Comparison of ENCODE assay signal across 10 mouse cellular contexts in genomic region chr19:41850021-41850718, GRCm38 (mm10). TPM values are rescaled to one million over a fixed set of nuclear protein-coding genes. Genes with fewer than 3 reads are reported as not detected.
A peak's percentile ranks its signal among the peaks of the same experiment; 100 is the strongest.
DNase-seq lines count a peak whose midpoint lies in the region; ATAC-seq lines count a peak whose summit lies in the region.
"Had no signal": no experiment of that assay in that cellular context is flagged by ENCODE, and none has a peak within 500 bp of the region (broad histone marks: within the 10 kb centered on the region; RNA-seq: fewer than 3 reads in every experiment).

No protein-coding gene starts in this region.

- no peaks in the 10 kb centered on the region for H3K27me3 ChIP-seq in kidney, embryonic 16.5 days (ENCODE audit: insufficient read depth, low read length)
- H3K27me3 ChIP-seq in forebrain, embryonic 11.5 days (ENCODE audit: control insufficient read depth, insufficient read depth, low read length), result no peaks in the 10 kb centered on the region
- H3K27me3 ChIP-seq in limb, embryonic 10.5 days (ENCODE audit: low read depth, poor library complexity, severe bottlenecking), result peaks cover 17% of the 10 kb centered on the region
- no peaks in the 10 kb centered on the region for H3K27me3 ChIP-seq in neural tube, embryonic 14.5 days (ENCODE audit: control insufficient read depth, insufficient read depth, low read length)

- no peaks in the 10 kb centered on the region for H3K36me3 ChIP-seq in kidney, embryonic 16.5 days (ENCODE audit: insufficient read depth, low read length)
- no peaks in the 10 kb centered on the region for H3K36me3 ChIP-seq in forebrain, embryonic 11.5 days (ENCODE audit: control insufficient read depth, insufficient read depth, low read length)
- H3K36me3 ChIP-seq in limb, embryonic 10.5 days, result no peaks in the 10 kb centered on the region
- no peaks in the 10 kb centered on the region for H3K36me3 ChIP-seq in neural tube, embryonic 14.5 days (ENCODE audit: control insufficient read depth, insufficient read depth, low read length)

- no peak for ATAC-seq in kidney, embryonic 16.5 days (ENCODE audit: low FRiP score, low TSS enrichment)
- ATAC-seq in forebrain, embryonic 11.5 days (replicated peaks; ENCODE audit: low FRiP score), result no peak
- ATAC-seq in neural tube, embryonic 14.5 days (ENCODE audit: low read depth), result no peak

- H3K9me3 ChIP-seq in kidney, embryonic 16.5 days (ENCODE audit: low read length), result no peaks in the 10 kb centered on the region
- H3K9me3 ChIP-seq in forebrain, embryonic 11.5 days (ENCODE audit: control insufficient read depth, low read length), result no peaks in the 10 kb centered on the region
- no peaks in the 10 kb centered on the region for H3K9me3 ChIP-seq in limb, embryonic 10.5 days (replicated peaks)
- no peaks in the 10 kb centered on the region for H3K9me3 ChIP-seq in neural tube, embryonic 14.5 days (ENCODE audit: control insufficient read depth, low read length)

- no peak overlapping the region for H3K4me3 ChIP-seq in kidney, embryonic 16.5 days (ENCODE audit: low read length)
- H3K4me3 ChIP-seq in forebrain, embryonic 11.5 days (ENCODE audit: low read depth, low read length), result no peak overlapping the region
- no peak overlapping the region for H3K4me3 ChIP-seq in limb, embryonic 10.5 days
- no peak overlapping the region for H3K4me3 ChIP-seq in neural tube, embryonic 14.5 days (ENCODE audit: low read depth, low read length)
- H3K4me3 ChIP-seq: layer of hippocampus, adult 2 months had no signal

- H3K9ac ChIP-seq in kidney, embryonic 16.5 days (replicated peaks; ENCODE audit: low read length), result peak overlapping the region; percentile 46; the same call in 1 of the 2 replicates
- no peak overlapping the region; the same call in 1 of the 2 replicates for H3K9ac ChIP-seq in forebrain, embryonic 11.5 days (ENCODE audit: low read length)
- H3K9ac ChIP-seq in neural tube, embryonic 14.5 days (replicated peaks; ENCODE audit: low read depth, low read length), result no peak overlapping the region

- DNase-seq in kidney, adult 9 months, result no peak
- no peak for DNase-seq in forebrain, embryonic 11.5 days (ENCODE audit: low spot score)
- DNase-seq in limb, embryonic 10.5 days (ENCODE audit: low spot score), result no peak
- no peak for DNase-seq in heart, adult 11 months
- DNase-seq in heart, postnatal 36 days, result no peak
- no peak for DNase-seq in right cerebral cortex, postnatal 14 days

- peaks cover 29% of the 10 kb centered on the region for H3K4me1 ChIP-seq in kidney, embryonic 16.5 days (ENCODE audit: insufficient read depth, low read length)
- peaks cover 26% of the 10 kb centered on the region; the same call in 1 of the 2 replicates for H3K4me1 ChIP-seq in forebrain, embryonic 11.5 days (replicated peaks; ENCODE audit: control insufficient read depth, insufficient read depth, low read length)
- H3K4me1 ChIP-seq in limb, embryonic 10.5 days, result peaks cover 34% of the 10 kb centered on the region
- H3K4me1 ChIP-seq in neural tube, embryonic 14.5 days (ENCODE audit: control insufficient read depth, insufficient read depth, low read length), result peaks cover 25% of the 10 kb centered on the region

- 21% methylated on average over 6 of the region's 6 CpGs for WGBS in kidney, embryonic 16.5 days
- 7% methylated on average over 6 of the region's 6 CpGs for WGBS in forebrain, embryonic 11.5 days
- WGBS in limb, embryonic 10.5 days, result 46% methylated on average over 6 of the region's 6 CpGs
- 11% methylated on average over 6 of the region's 6 CpGs for WGBS in neural tube, embryonic 14.5 days

- intact Hi-C loops in heart, postnatal 36 days (cut with DNase I), result no loop called here

- peak overlapping the region; percentile 92 for H3K27ac ChIP-seq in kidney, embryonic 16.5 days (ENCODE audit: low read length)
- peak overlapping the region; percentile 80 for H3K27ac ChIP-seq in forebrain, embryonic 11.5 days (ENCODE audit: low read depth, low read length)
- peak overlapping the region; percentile 66 for H3K27ac ChIP-seq in limb, embryonic 10.5 days
- peak overlapping the region; percentile 94 for H3K27ac ChIP-seq in neural tube, embryonic 14.5 days (ENCODE audit: low read depth, low read length)
- H3K27ac ChIP-seq: layer of hippocampus, adult 2 months had no signal

- 0 out of 2 replicates have a peak overlapping the region, but pooled peaks have one; percentile 28 for H3K4me2 ChIP-seq in kidney, embryonic 16.5 days (replicated peaks; ENCODE audit: low read depth, low read length)
- peak overlapping the region; percentile 41; the same call in 1 of the 2 replicates for H3K4me2 ChIP-seq in forebrain, embryonic 11.5 days (ENCODE audit: low read depth, low read length, severe bottlenecking)
- H3K4me2 ChIP-seq in neural tube, embryonic 14.5 days (ENCODE audit: low read depth, low read length), result peak overlapping the region; percentile 39; the same call in 1 of the 2 replicates
- H3K4me2 ChIP-seq: liver, embryonic 11.5 days had no signal

RNA-seq across cellular contexts. Expression of gene Frat2, which starts 2.2 kb away (rescaled TPM):
- 3.7 and 4.7 TPM in 2 replicates for polyA plus RNA-seq in kidney, embryonic 16.5 days (2015; fragmentation: Nextera tagmentation; extraction: Ambion mirVana)
- 10.4 and 14.1 TPM in 2 replicates for polyA plus RNA-seq in forebrain, embryonic 11.5 days (2014; fragmentation: Nextera tagmentation; extraction: Ambion mirVana)
- 1.9 and 3.0 TPM in 2 replicates for polyA plus RNA-seq in limb, embryonic 10.5 days (2016; fragmentation: Nextera tagmentation; extraction: Ambion mirVana)
- polyA plus RNA-seq in neural tube, embryonic 14.5 days (2014; fragmentation: Nextera tagmentation; extraction: Ambion mirVana), result 5.4 and 12.0 TPM in 2 replicates
- 1 to 10 TPM; 5.0 to 7.7 TPM for total RNA-seq in heart, postnatal 36 days (2021)

RNA-seq across cellular contexts. Expression of gene Frat1, which starts 20.4 kb away (rescaled TPM):
- 6.2 and 6.5 TPM in 2 replicates for polyA plus RNA-seq in kidney, embryonic 16.5 days (2015; fragmentation: Nextera tagmentation; extraction: Ambion mirVana)
- 12.7 and 13.2 TPM in 2 replicates for polyA plus RNA-seq in forebrain, embryonic 11.5 days (2014; fragmentation: Nextera tagmentation; extraction: Ambion mirVana)
- 4.3 and 4.9 TPM in 2 replicates for polyA plus RNA-seq in limb, embryonic 10.5 days (2016; fragmentation: Nextera tagmentation; extraction: Ambion mirVana)
- 25.0 and 31.4 TPM in 2 replicates for polyA plus RNA-seq in neural tube, embryonic 14.5 days (2014; fragmentation: Nextera tagmentation; extraction: Ambion mirVana)
- 1 to 10 TPM; 4.6 to 6.2 TPM for total RNA-seq in heart, postnatal 36 days (2021)

RNA-seq across cellular contexts. Expression of gene Rrp12, which starts 45.8 kb away (rescaled TPM):
- polyA plus RNA-seq in kidney, embryonic 16.5 days (2015; fragmentation: Nextera tagmentation; extraction: Ambion mirVana), result 16.9 and 18.8 TPM in 2 replicates
- polyA plus RNA-seq in forebrain, embryonic 11.5 days (2014; fragmentation: Nextera tagmentation; extraction: Ambion mirVana), result 24.3 and 26.1 TPM in 2 replicates
- 31.9 and 39.8 TPM in 2 replicates for polyA plus RNA-seq in limb, embryonic 10.5 days (2016; fragmentation: Nextera tagmentation; extraction: Ambion mirVana)
- 10.7 and 14.7 TPM in 2 replicates for polyA plus RNA-seq in neural tube, embryonic 14.5 days (2014; fragmentation: Nextera tagmentation; extraction: Ambion mirVana)
- 10 to 100 TPM; 17.0 to 17.3 TPM for total RNA-seq in heart, postnatal 36 days (2021)

RNA-seq across cellular contexts. Expression of gene Arhgap19, which starts 48.3 kb away (rescaled TPM):
- 28.0 and 31.1 TPM in 2 replicates for polyA plus RNA-seq in kidney, embryonic 16.5 days (2015; fragmentation: Nextera tagmentation; extraction: Ambion mirVana)
- 44.1 and 48.4 TPM in 2 replicates for polyA plus RNA-seq in forebrain, embryonic 11.5 days (2014; fragmentation: Nextera tagmentation; extraction: Ambion mirVana)
- 45.7 and 47.1 TPM in 2 replicates for polyA plus RNA-seq in limb, embryonic 10.5 days (2016; fragmentation: Nextera tagmentation; extraction: Ambion mirVana)
- 3.6 and 5.9 TPM in 2 replicates for polyA plus RNA-seq in neural tube, embryonic 14.5 days (2014; fragmentation: Nextera tagmentation; extraction: Ambion mirVana)
- total RNA-seq in heart, postnatal 36 days (2021), result 1 to 10 TPM; 1.8 to 2.4 TPM
